Mouse (Mus musculus) layer of hippocampus, adult 9-10 months (tissue): ENCODE data around the gene Nrp2.

ENCODE experiments used
- DNase-seq: peaks from one replicate; pipeline ENCODE4 v3.0.0; 2022; ENCODE audit warnings: low spot score

Gene Nrp2

GRCm38 (mm10) chr1:62782573-62782972, 79.5 kb downstream of the Nrp2 start:
- DNase-seq, result no peak

- DNase-seq, result no peak
Measured at GRCm38 (mm10) chr1:62783354-62784083, 80.4 kb downstream of the Nrp2 start.

- no peak for DNase-seq
Measured at GRCm38 (mm10) chr1:62784084-62784392, 81.0 kb downstream of the Nrp2 start.

- DNase-seq, result peak; percentile 72
Measured at GRCm38 (mm10) chr1:62786255-62786654, 83.2 kb downstream of the Nrp2 start.

GRCm38 (mm10) chr1:62787546-62787945, 84.5 kb downstream of the Nrp2 start:
- DNase-seq, result no peak

GRCm38 (mm10) chr1:62794223-62794895, 91.3 kb downstream of the Nrp2 start:
- no peak for DNase-seq

- DNase-seq, result no peak
Measured at GRCm38 (mm10) chr1:62794896-62795255, 91.8 kb downstream of the Nrp2 start.

GRCm38 (mm10) chr1:62795307-62796037, 92.4 kb downstream of the Nrp2 start:
- no peak for DNase-seq

- DNase-seq, result no peak
Measured at GRCm38 (mm10) chr1:62796038-62796647, 93.1 kb downstream of the Nrp2 start.

- DNase-seq, result no peak
Measured at GRCm38 (mm10) chr1:62799427-62799826, 96.3 kb downstream of the Nrp2 start.

- DNase-seq, result no peak
Measured at GRCm38 (mm10) chr1:62800351-62800750, 97.3 kb downstream of the Nrp2 start.

GRCm38 (mm10) chr1:62801429-62801828, 98.3 kb downstream of the Nrp2 start:
- DNase-seq, result no peak

GRCm38 (mm10) chr1:62801842-62802241, 98.8 kb downstream of the Nrp2 start:
- no peak for DNase-seq

GRCm38 (mm10) chr1:62803544-62803943, 100.5 kb downstream of the Nrp2 start:
- DNase-seq, result no peak

GRCm38 (mm10) chr1:62806014-62806413, 102.9 kb downstream of the Nrp2 start:
- DNase-seq, result no peak

- DNase-seq, result no peak
Measured at GRCm38 (mm10) chr1:62808395-62808794, 105.3 kb downstream of the Nrp2 start.

GRCm38 (mm10) chr1:62809601-62810228, 106.6 kb downstream of the Nrp2 start:
- DNase-seq, result no peak

GRCm38 (mm10) chr1:62811141-62811540, 108.1 kb downstream of the Nrp2 start:
- no peak for DNase-seq

- DNase-seq, result no peak
Measured at GRCm38 (mm10) chr1:62812701-62813684, 109.9 kb downstream of the Nrp2 start.

- no peak for DNase-seq
Measured at GRCm38 (mm10) chr1:62813938-62814337, 110.9 kb downstream of the Nrp2 start.

- no peak for DNase-seq
Measured at GRCm38 (mm10) chr1:62817566-62817965, 114.5 kb downstream of the Nrp2 start.
